Mouse (Mus musculus): ENCODE results near the gene Nrxn2. TPM values are rescaled to one million over a fixed set of nuclear protein-coding genes. Genes with fewer than 3 reads are reported as not detected.

The Nrxn2 gene
- polyA plus RNA-seq, 1 experiment from 2014 or later, result 0.77 TPM

- Histone ChIP-seq H3K9ac (ENCODE audit: low read length) (no peak overlapping the region), H3K27ac (ENCODE audit: low read length) (no peak overlapping the region), H3K9me3 (replicated peaks; ENCODE audit: control insufficient read depth, low read length) (no peaks in the 10 kb centered on the region), H3K27me3 (ENCODE audit: control insufficient read depth, insufficient read depth, low read length) (no peaks in the 10 kb centered on the region), H3K4me1 (ENCODE audit: control insufficient read depth, insufficient read depth, low read length) (no peaks in the 10 kb centered on the region), H3K4me2 (ENCODE audit: low read depth, low read length) (no peak overlapping the region), H3K36me3 (ENCODE audit: control insufficient read depth, insufficient read depth) (no peaks in the 10 kb centered on the region), H3K4me3 (ENCODE audit: low read length) (no peak overlapping the region)
- WGBS, result 68% methylated on average over 16 of the region's 16 CpGs
- ATAC-seq (replicated peaks; ENCODE audit: extremely low read depth, insufficient read depth, low FRiP score), result no peak
These were observed 10.6 kb upstream of the Nrxn2 start for GRCm38 (mm10) chr19:6407816-6408510.

GRCm38 (mm10) chr19:6408749-6409148 is 9.8 kb upstream of the Nrxn2 start:
- Histone ChIP-seq H3K27ac (ENCODE audit: low read length) (no peak overlapping the region), H3K4me2 (ENCODE audit: low read depth, low read length) (no peak overlapping the region), H3K9ac (ENCODE audit: low read length) (no peak overlapping the region), H3K9me3 (replicated peaks; ENCODE audit: control insufficient read depth, low read length) (no peaks in the 10 kb centered on the region), H3K4me3 (ENCODE audit: low read length) (no peak overlapping the region), H3K36me3 (ENCODE audit: control insufficient read depth, insufficient read depth) (no peaks in the 10 kb centered on the region), H3K4me1 (ENCODE audit: control insufficient read depth, insufficient read depth, low read length) (no peaks in the 10 kb centered on the region), H3K27me3 (ENCODE audit: control insufficient read depth, insufficient read depth, low read length) (no peaks in the 10 kb centered on the region)
- no peak for ATAC-seq (replicated peaks; ENCODE audit: extremely low read depth, insufficient read depth, low FRiP score)
- WGBS, result 68% methylated on average over 8 of the region's 8 CpGs

GRCm38 (mm10) chr19:6409176-6409575 is 9.4 kb upstream of the Nrxn2 start:
- Histone ChIP-seq H3K9ac (ENCODE audit: low read length) (no peak overlapping the region), H3K27ac (ENCODE audit: low read length) (no peak overlapping the region), H3K4me2 (ENCODE audit: low read depth, low read length) (no peak overlapping the region), H3K4me3 (ENCODE audit: low read length) (no peak overlapping the region), H3K27me3 (ENCODE audit: control insufficient read depth, insufficient read depth, low read length) (no peaks in the 10 kb centered on the region), H3K9me3 (replicated peaks; ENCODE audit: control insufficient read depth, low read length) (no peaks in the 10 kb centered on the region), H3K36me3 (ENCODE audit: control insufficient read depth, insufficient read depth) (no peaks in the 10 kb centered on the region), H3K4me1 (ENCODE audit: control insufficient read depth, insufficient read depth, low read length) (no peaks in the 10 kb centered on the region)
- WGBS, result 68% methylated on average over 5 of the region's 5 CpGs
- ATAC-seq (replicated peaks; ENCODE audit: extremely low read depth, insufficient read depth, low FRiP score), result no peak

DNA sequence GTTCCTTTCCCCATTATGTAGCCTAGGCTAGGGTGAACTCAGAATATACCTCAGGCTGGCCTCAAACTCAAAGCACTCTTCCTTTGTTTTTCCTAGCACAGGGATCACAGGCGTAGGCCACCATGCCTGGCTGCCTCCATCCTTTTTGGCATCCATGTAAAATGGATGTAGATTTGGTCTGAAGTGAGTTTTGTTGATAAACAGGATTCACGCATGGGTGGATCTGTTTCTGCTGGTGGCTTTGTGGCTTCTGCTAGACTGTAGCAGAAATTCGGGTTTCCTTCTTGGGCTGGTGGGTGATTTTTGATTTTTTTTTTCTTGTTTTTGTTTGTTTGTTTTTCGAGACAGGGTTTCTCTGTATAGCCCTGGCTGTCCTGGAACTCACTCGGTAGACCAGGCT is 8.6 kb upstream of the Nrxn2 start:
- Histone ChIP-seq H3K4me1 (ENCODE audit: control insufficient read depth, insufficient read depth, low read length) (no peaks in the 10 kb centered on the region), H3K4me3 (ENCODE audit: low read length) (no peak overlapping the region), H3K4me2 (ENCODE audit: low read depth, low read length) (no peak overlapping the region), H3K27me3 (ENCODE audit: control insufficient read depth, insufficient read depth, low read length) (no peaks in the 10 kb centered on the region), H3K27ac (ENCODE audit: low read length) (no peak overlapping the region), H3K9ac (ENCODE audit: low read length) (no peak overlapping the region), H3K36me3 (ENCODE audit: control insufficient read depth, insufficient read depth) (no peaks in the 10 kb centered on the region), H3K9me3 (replicated peaks; ENCODE audit: control insufficient read depth, low read length) (no peaks in the 10 kb centered on the region)
- ATAC-seq (replicated peaks; ENCODE audit: extremely low read depth, insufficient read depth, low FRiP score), result no peak
- WGBS, result 74% methylated on average over 5 of the region's 5 CpGs

GRCm38 (mm10) chr19:6412798-6413197 is 5.7 kb upstream of the Nrxn2 start:
- Histone ChIP-seq H3K27ac (ENCODE audit: low read length) (no peak overlapping the region), H3K27me3 (ENCODE audit: control insufficient read depth, insufficient read depth, low read length) (peaks cover 7% of the 10 kb centered on the region), H3K36me3 (ENCODE audit: control insufficient read depth, insufficient read depth) (no peaks in the 10 kb centered on the region), H3K4me3 (ENCODE audit: low read length) (no peak overlapping the region), H3K9me3 (replicated peaks; ENCODE audit: control insufficient read depth, low read length) (no peaks in the 10 kb centered on the region), H3K4me1 (ENCODE audit: control insufficient read depth, insufficient read depth, low read length) (0 out of 2 replicates have a peak, but pooled peaks cover 2% of the 10 kb centered on the region), H3K4me2 (ENCODE audit: low read depth, low read length) (no peak overlapping the region), H3K9ac (ENCODE audit: low read length) (no peak overlapping the region)
- 56% methylated on average over 14 of the region's 14 CpGs for WGBS
- ATAC-seq (replicated peaks; ENCODE audit: extremely low read depth, insufficient read depth, low FRiP score), result no peak

GRCm38 (mm10) chr19:6415454-6415853 is 3.1 kb upstream of the Nrxn2 start:
- no peak overlapping the region for H3K4me3 ChIP-seq (ENCODE audit: low read length)
- H3K36me3 ChIP-seq (ENCODE audit: control insufficient read depth, insufficient read depth), result no peaks in the 10 kb centered on the region
- H3K4me2 ChIP-seq (ENCODE audit: low read depth, low read length), result no peak overlapping the region
- ATAC-seq (replicated peaks; ENCODE audit: extremely low read depth, insufficient read depth, low FRiP score), result no peak
- H3K27me3 ChIP-seq (ENCODE audit: control insufficient read depth, insufficient read depth, low read length), result peaks cover 30% of the 10 kb centered on the region
- WGBS, result 22% methylated on average over 6 of the region's 6 CpGs
- no peaks in the 10 kb centered on the region for H3K9me3 ChIP-seq (replicated peaks; ENCODE audit: control insufficient read depth, low read length)
- no peak overlapping the region for H3K27ac ChIP-seq (ENCODE audit: low read length)
- no peak overlapping the region for H3K9ac ChIP-seq (ENCODE audit: low read length)
- peaks cover 9% of the 10 kb centered on the region; the same call in 1 of the 2 replicates for H3K4me1 ChIP-seq (ENCODE audit: control insufficient read depth, insufficient read depth, low read length)

DNA sequence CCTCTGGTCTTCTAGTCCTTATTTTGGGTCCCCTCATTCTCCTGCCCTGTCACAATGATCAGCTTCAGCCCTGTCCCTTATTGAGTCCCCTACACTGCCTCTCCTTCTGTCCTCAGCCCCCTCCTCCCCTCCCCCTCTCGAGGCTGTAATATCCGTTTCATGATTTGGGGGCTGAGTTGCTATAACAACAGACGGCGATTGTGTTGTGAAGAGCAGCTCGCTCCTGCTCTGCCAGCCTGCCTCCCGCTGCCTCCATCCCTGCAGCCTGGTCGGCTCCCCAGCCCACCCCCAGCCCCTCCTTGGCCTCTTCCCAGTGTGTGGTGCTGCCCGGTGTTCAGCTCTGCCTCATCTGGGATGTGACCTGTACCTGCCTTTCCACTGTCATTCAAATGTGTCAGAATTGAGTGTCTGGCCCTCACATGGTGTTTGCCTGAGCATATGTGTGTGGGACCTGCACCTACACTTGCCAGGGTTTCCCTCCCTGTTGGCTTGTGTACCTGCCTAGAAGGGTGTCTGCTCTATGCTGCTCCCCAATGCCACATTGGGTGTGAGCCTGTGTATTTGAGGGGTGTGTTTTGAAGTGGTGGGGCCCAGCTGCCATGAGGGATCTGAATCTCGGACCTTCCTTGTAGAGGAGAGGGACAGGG is 2.3 kb upstream of the Nrxn2 start:
- peaks cover 9% of the 10 kb centered on the region; the same call in 1 of the 2 replicates for H3K4me1 ChIP-seq (ENCODE audit: control insufficient read depth, insufficient read depth, low read length)
- H3K9ac ChIP-seq (ENCODE audit: low read length), result no peak overlapping the region
- 16% methylated on average over 9 of the region's 9 CpGs for WGBS
- H3K4me2 ChIP-seq (ENCODE audit: low read depth, low read length), result no peak overlapping the region
- H3K36me3 ChIP-seq (ENCODE audit: control insufficient read depth, insufficient read depth), result no peaks in the 10 kb centered on the region
- no peaks in the 10 kb centered on the region for H3K9me3 ChIP-seq (replicated peaks; ENCODE audit: control insufficient read depth, low read length)
- no peak overlapping the region for H3K27ac ChIP-seq (ENCODE audit: low read length)
- ATAC-seq (replicated peaks; ENCODE audit: extremely low read depth, insufficient read depth, low FRiP score), result no peak
- no peak overlapping the region for H3K4me3 ChIP-seq (ENCODE audit: low read length)
- peaks cover 37% of the 10 kb centered on the region for H3K27me3 ChIP-seq (ENCODE audit: control insufficient read depth, insufficient read depth, low read length)

DNA sequence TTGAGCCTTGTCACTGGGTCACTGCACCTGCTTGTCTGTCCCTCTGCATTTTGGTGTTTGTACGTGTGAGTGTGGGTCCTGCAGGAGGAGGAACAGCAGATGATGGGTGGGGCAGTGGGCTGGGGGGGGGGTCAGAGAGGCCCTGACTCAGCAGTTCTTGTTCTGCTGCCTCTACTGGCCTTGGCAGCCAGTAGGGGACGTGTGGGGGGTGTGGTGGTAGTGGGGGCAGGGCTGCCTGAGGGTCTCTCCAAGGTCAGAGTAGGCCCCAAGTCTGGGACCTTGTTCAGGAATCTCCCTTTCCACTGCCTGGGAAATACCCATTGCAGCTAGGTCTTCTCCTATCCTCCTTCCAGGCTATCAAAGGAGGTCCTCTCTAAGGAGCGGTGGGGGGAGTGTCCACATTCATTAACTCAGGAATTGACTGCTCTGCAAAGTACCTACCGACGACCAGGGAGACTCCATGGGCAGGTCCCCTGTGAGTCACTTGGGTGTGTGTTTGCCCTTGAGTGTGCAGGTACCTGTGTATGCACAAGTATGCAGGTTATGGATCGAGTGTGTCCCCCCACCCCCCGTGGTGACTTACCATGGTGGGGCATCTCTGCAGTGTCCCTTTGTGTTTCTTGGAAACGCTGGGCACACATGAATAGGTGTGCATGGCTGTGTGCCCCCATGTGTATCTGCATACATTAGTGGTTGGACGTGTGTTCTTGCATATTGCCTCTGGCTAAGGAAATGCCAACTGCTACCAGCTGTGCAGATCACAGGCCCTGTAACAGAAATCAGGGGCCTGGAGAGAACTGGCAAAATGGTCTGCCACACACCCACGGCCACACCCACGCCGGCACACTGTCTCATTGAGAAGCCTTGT is 1.4 kb upstream of the Nrxn2 start:
- no peaks in the 10 kb centered on the region for H3K36me3 ChIP-seq (ENCODE audit: control insufficient read depth, insufficient read depth)
- no peak overlapping the region for H3K9ac ChIP-seq (ENCODE audit: low read length)
- H3K4me2 ChIP-seq (ENCODE audit: low read depth, low read length), result no peak overlapping the region
- WGBS, result 66% methylated on average over 12 of the region's 12 CpGs
- H3K9me3 ChIP-seq (replicated peaks; ENCODE audit: control insufficient read depth, low read length), result no peaks in the 10 kb centered on the region
- H3K27ac ChIP-seq (ENCODE audit: low read length), result no peak overlapping the region
- peaks cover 9% of the 10 kb centered on the region; the same call in 1 of the 2 replicates for H3K4me1 ChIP-seq (ENCODE audit: control insufficient read depth, insufficient read depth, low read length)
- H3K4me3 ChIP-seq (ENCODE audit: low read length), result no peak overlapping the region
- no peak for ATAC-seq (replicated peaks; ENCODE audit: extremely low read depth, insufficient read depth, low FRiP score)
- H3K27me3 ChIP-seq (ENCODE audit: control insufficient read depth, insufficient read depth, low read length), result peaks cover 42% of the 10 kb centered on the region

Data from heart, embryonic 16.5 days (tissue).